Mouse (Mus musculus) thymus, postnatal 4 days (tissue): ENCODE data around the gene Trappc6a.
A peak's percentile ranks its signal among the peaks of the same experiment; 100 is the strongest.

Experiments
- DNase-seq: peaks from one replicate; pipeline ENCODE4 v3.0.0; 2021

Trappc6a gene

DNA sequence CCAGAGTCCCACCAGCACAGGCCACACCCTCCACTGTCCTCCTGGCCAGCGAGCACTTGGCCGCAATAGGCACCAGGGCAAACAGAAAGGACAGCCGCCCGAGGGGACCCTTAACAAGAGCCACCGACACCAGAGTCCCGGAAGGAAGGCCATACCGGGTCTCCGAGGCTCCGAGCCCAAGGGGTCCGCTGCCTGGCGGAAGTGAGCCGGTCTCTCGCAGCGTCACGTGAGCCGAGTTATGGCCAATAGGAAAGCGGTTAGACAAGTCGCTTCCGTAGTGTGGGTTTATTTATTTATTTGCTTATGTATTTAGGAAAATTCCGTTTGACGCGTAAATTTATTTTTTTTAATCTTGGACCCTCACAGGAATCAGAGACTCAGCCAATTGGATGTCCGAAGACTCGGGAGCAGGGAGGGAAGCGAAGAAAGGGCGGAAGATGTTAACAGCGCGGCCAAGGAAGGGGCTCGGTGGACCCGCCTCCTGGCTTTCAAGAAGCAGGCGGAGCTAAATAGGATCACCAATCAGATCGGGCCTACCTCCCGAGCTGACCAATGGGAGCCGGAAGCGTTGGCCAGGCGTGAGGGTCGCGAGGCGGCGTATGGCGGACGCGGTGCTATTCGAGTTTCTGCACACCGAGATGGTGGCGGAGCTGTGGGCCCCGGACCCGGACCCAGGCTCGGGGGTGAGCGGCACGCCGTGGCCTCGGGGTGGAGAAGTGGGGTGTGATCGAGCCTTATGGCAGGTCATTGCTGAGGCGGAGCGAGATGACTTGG lies at the start of gene Trappc6a, which contains the start of gene Bloc1s3:
Gene Trappc6a (plus strand): TSS at position 246 of the 774 bp plus-strand sequence.
Gene Bloc1s3 (minus strand): TSS at position 218 of the 774 bp plus-strand sequence.
- peak; percentile 93 for DNase-seq

DNA sequence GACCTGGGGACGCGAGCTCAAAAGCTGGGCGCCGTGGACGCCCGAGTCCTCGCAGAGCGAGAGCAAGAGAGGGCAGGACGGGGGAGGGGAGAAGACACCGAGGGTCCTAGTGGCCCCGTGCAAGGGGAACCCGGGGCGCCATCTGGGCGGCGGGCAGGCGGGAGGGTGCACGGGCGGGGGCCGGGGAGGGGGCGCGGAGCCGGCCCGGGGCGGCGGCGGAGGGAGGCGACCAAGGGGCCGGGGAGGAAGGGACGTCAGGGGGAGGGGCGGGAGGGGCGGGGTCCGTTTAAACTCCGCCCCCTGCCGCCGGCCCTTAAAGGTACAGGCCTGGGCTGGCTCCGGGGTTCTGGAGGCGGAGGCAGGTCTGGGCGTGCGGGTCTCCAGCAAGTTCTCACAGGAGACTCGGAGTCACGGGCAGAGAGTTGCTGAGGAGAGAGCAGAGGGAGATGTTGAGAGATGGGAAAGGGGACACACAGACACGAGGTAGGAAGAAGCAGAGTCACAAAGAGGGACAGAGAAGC lies 49.5 kb upstream of the Trappc6a start, which contains the start of gene Mark4:
Gene Mark4 (minus strand): TSS at position 231 of the 521 bp plus-strand sequence.
- peak; percentile 86 for DNase-seq

DNA sequence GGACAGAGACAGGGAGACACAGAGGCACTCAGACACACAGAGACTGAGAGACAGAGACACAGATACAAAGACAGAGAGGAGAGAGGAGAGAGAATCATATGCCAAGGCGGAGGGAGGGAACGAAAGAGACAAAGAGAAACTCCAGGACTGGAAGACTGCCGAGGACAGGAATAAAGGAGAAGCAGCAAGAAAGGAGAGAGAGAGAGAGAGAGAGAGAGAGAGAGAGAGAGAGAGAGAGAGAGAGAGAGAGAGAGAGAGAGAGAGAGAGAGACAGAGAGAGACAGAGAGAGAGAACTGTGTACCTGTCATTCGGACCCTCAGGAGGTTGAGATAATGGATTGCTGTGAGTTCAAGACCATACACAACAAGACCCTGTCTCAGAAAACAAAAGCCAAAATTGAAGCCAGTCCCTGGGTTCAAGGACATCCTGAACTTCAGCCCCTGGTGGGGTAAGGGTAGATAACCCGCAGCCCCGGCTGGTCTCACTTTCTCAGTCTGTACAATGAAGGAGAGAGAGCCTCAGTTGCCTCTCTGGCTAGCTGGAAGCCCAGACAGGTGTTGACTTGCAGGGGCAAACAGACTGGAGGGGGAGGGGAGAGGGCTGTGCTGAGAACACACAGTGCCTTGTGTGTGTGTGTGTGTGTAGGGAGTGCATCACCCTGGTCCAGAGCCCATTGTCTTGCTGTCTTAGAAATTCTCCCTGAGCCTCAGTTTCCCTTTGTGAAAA lies 48.9 kb upstream of the Trappc6a start:
- DNase-seq = peak; percentile 36

DNA sequence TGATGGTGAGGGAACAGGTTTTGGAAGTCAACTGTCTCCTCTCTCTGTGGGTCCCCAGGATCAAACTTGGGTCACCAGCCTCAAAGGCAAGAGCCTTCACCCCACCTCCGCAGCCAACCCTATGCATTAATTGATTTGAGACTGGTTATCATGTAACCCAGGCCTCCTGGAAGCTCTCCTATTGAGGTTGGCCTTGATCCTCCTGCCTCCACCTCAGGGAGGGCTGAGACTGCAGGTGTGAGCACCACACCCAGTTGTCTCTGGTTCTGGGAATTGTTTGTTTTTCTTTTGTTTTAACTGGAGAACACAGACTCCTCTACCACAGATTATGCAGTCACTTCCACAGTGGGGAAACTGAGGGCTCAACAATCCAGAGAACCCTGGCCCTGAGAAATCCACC lies 47.7 kb upstream of the Trappc6a start:
- DNase-seq = no peak

DNA sequence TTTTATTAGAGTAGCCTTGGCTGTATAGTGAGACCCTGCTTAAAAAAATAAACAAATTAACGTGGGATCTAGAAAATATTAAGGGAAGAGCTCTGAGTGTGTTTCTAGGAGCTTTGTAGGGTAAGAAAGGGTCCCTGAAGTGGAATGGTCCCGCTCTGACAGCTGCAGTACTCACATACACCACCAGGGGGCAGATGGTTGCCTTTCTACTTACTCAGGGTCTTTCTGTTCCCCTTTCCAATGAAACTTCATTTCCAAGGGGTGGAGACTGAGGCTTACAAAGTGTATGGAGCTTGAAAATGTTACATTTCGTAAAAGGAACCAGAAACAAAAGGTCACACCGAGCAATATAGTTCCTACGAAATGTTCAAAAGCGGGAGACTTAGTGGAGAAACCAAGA lies 46.7 kb upstream of the Trappc6a start:
- peak; percentile 82 for DNase-seq

DNA sequence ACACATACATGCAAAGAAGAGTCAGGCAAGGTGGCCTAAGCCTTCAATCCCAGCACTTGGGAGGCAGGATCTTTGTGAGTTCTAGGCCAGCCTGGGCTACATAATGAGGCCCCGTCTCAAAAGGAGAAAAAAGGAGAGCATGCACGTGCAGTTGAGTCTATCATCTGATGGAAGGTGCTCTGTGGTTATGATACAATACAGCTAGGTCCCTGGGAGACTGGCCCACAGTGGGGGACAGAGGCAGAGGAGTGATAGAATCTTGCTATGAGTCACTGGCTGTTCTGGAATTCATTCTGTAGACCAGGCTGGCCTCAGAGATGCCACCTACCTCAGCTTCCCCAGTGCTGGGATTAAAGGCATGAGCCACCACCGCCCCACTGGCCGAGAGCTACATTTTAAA lies 45.8 kb upstream of the Trappc6a start:
- no peak for DNase-seq

DNA sequence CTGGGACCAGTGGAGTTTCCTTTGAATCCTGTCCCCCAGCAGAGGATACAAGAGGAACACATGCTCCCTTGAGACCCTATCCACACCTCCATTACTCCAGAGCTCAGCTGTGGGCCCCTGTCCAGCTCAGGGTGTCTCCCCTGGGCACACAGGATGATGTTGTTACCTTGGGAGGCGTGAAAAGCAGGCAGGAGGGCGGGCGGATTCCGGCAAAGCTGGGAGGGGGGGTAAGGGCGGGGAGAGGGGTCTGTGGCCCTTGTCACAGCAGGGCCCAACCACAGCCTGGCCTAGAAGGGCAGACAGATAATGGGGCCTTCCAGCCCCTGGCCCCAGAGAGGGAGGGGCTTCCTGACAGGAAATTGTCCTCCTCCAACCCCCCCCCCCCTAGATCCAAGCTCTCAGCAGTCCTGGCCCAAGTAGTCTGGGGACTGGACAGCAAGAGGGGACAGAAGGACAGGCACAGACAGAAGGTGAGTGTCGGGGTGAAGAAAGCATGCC lies 45.3 kb upstream of the Trappc6a start, which contains the start of gene Exoc3l2:
Gene Exoc3l2 (plus strand): TSS at position 448 of the 498 bp plus-strand sequence.
- no peak for DNase-seq

DNA sequence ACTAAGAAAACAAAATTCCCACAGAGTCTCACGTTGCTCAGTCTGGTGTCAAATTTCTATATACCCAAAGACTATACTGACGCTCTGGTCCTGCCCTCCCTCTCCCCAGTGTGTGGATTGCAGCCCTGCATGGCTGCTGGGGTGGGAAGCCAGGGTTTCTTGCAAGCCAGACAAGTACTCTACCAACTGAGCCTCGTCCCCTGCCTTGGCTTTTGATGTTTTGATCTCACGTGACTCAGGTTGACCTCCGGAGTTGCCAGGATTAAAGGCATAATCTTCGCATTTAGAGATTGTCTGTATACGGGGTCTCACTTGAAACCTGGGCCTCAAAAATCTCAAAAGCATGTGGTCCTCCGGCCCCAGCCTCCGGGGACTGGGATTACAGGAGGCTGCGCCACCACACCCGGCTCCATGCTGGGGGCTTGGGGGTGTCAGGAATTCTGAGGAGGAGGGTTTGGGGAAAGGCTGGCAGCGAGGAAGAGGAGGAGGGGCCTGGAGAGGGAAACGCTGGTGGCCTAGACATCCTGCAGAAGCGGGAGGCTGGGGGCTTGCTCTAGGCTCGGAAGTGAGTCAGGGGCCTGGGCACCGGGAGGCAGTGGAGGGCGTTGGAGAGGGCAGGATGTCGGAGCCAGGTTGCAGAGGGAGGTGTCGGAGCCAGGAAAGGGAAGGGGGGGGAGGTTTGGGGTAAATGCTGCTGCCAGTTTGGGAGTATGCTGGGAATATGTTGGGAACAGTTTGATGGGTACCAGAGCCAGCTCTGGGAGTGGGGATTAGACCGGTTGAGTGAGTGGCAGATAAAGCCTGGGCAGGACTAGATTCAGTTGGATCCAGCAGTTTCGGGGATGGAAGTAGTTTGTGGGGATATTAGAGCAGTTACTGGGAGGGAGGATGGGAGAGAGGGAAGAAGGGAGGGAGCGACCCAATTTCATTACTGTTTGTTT lies 43.6 kb upstream of the Trappc6a start:
- no peak for DNase-seq

DNA sequence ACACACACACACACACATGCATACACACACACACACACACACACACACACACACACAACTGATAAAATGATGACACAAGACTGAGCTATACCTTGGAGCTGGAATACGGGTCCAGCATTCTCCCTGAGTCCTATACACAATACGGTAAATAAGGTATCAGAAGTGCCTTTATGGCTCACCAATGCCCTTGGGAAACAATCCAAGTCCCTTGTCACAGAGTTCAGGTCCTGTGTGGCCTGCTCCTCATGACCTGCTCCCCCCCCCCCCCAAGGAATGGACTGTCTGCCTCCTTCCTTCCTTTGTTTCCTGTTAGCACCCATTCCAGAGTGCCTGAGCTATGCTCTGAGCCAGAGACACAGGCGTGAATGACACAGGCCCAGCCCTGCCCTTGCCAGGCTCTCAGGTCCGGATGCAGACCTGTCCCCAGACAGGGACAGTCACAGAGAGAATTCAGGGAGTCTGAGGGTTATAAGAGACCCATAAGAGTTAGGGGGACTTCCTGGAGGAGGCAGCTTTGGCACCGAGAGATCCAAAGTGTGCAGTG lies 41.5 kb upstream of the Trappc6a start:
- no peak for DNase-seq

DNA sequence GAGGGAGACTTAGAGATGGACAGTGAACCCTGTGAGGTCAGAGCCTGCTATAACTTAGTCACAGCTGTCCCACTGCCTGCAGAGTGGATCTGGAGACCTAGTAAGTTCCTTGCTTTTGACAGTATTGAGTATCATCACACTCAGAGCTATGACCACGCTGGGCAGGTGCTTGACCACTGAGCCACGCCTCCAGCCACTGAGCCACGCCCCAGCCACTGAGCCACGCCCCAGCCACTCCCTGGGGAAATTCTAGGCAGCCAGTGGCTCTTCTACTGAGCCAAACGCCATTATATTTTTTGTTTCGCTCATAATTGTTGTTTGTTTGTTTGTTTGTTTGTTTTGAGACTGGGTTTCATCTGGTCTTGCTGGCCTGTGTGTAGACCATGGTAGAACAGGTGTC lies 40.6 kb upstream of the Trappc6a start:
- DNase-seq = no peak

DNA sequence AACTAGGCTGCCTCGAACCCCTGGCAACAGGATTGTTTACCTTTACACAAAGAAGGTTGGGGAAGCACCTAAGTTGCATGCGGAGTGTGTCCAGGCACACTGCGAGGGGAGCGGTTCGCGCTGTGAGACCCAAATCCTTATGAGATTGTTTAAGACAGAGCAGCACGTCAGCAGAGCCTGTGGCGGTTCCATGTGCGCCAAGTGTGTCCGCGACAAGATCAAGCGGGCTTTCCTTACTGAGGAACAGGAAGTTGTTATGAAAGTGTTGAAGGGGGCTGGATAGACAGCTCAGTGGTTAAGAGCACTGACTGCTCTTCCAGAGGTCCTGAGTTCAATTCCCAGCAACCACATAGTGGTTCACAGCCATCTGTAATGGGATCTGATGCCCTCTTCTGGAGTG lies 39.9 kb upstream of the Trappc6a start:
- DNase-seq = no peak

DNA sequence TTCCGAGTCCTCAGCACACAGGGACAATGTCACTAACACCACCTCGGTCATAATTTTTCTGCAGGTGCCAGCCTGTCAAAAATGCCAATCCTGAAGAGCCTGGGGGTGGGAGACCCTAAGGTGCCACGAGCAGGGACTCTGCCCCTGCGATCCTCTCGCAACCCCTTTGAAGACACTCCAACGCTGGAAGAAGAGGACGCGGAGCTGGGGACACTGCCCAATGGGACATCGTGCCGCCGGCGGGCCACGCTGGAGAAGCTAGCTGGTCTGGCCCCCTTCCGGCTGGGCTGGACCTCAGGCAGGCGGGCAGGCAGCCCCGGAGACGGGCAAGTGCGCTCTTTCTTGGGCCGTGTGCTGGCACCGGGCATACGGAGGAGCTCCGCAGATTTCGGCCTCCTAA lies 38.8 kb upstream of the Trappc6a start:
- no peak for DNase-seq

DNA sequence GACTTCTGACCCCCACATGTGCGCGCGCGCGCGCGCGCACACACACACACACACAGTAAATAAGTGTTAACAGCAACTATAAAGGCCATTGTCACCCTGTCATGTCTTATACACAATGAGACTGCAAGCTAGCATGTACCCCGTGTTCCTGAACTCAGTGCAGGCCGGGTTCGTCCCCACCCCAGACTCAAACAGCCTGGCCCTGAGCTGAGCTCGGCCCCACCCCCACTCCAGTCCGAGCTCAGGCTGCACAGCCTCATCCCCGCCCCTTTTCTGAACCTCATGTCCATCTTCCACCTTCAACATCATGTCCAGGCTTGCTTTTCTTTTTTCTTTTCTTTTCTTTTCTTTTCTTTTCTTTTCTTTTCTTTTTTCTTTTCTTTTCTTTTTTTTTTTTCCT lies 37.9 kb upstream of the Trappc6a start:
- DNase-seq = no peak

DNA sequence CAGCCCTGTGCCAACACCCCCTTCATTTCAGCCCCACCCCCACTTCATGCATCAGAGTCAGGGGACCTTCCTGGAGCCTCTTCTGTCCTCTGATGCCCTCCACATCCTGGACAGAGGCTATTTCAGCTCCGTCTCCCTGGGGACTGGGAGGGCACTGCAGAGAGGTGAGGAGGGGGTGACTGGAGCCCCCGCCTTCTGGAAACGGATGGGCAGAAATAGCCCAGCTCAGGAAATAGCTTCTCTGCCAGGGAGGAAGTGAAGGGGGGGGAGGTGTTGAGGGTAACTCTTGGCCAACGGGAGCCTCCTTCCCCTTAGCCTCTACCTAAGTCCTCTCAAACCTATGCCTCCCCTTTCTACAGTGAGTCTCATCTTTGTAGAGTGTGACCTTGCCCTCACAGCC lies 35.8 kb upstream of the Trappc6a start:
- DNase-seq = no peak

DNA sequence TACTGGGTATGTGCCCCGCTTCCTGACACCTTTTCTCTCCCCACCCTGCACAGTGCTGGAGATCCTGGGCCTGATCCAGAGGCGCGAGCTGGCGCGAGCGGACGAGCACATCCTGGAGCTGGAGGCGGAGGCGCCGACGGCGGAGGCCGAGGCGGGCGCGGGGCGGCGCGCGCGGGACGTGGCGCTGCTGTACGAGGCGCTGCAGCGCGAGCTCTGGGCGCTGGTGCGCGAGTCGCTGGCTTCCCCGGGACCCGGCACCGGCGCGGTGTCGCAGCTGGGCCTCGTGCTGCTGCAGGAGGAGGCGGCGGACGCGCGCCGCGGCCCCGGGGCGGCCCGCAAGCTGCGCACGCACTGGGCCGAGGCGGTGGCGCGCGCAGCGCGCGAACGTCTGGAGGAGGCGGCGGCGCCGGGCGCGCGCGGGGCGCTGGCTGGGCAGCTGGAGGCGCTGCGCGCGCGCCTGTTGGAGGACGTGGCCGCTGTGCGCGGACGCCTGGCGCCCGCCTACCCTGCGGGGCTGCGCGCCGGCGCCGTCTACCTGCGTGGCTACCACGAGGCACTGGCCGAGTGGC lies 34.2 kb upstream of the Trappc6a start:
- DNase-seq = peak; percentile 78

DNA sequence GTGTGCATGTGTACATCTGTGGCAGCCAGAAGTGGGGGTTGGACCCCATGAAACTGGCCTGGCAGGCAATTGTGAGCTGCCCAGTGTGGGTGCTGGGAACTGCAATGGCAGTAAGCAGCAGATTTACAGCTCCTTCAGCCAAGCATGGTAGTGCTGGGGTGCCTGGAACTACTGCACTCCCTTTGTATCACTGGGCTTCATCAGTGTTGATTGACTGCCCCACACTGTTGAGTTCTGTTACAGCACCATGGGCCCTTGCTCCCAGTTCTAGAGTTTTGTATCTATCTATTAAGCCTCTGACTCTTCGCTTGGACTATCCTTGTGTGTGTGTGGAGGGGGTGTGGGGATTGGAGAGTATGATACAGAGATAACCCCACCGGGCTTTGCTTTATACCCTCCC lies 31.1 kb upstream of the Trappc6a start:
- no peak for DNase-seq

DNA sequence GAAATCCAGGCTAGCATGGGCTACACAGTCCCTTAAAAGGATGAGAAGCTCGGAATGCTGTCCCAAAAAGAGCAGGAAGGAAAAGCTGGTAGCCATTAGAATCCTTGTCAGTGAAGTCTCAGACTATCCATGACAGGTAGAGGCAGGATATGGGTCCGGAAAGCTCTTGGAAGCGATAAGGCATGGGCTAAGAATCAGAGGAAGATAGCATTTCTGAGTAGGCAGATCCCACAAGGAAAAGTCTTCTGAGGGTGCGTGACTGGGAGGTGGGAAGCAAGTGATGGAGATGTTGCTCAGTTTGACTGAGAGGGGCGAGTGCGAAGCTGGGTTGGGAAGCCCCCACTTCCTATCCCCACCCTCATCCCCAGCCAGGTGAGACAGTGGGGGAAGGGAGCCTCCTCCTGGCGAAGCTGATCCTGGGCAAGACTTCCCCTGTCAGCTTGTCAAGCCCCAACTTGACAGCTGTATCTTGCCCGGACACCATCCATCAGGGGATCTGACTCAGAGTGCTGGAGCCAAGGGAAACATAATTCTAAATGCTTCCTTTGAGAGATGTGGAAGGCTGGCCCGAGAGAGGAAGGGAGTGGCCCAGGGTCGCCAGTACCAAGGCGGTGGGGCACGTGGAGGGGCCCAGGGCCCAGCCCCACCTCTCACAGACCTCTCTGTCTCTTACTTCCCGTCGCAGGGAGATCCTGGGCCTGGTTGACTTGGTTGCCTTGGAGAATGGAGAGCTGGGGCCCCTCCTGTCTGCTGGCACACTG lies 30.4 kb upstream of the Trappc6a start:
- no peak for DNase-seq

DNA sequence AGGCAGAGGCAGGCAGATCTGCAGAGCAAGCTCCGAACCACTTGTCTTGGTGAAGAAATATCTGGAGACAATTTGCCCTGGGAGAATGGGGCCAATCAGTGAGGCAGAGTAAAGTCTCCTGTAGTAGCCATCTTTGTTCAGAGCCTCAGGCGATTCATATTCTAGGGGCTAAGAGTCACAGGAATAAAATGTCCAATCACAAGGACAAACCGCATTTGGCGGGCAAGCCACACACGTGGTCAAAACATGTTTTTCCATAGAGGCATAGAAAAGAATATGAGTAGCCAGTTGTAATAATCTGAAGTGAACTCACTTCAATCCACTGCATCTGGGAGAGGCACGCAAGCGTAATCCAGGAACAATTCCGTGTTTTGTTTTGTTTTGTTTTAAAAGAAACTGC lies 24.9 kb upstream of the Trappc6a start:
- DNase-seq = no peak

DNA sequence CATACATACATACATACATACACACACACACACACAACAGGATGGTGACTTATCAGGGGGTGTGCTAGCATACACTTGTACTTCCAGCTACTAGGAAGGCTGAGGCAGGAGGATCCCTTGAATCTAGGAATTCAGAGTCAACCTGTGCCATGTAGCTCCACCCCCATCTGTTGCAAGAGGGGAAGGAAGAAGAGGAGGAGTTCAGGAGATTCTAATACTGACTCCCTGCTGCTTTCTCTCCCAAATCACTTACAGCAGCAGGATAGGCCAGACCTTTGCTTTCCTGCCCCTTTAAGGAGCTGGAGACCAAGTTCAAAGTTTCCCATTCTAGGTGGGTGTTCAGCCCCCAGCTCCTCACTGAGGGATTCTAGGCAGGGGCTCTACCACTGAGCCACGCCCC lies 22.7 kb upstream of the Trappc6a start:
- no peak for DNase-seq

DNA sequence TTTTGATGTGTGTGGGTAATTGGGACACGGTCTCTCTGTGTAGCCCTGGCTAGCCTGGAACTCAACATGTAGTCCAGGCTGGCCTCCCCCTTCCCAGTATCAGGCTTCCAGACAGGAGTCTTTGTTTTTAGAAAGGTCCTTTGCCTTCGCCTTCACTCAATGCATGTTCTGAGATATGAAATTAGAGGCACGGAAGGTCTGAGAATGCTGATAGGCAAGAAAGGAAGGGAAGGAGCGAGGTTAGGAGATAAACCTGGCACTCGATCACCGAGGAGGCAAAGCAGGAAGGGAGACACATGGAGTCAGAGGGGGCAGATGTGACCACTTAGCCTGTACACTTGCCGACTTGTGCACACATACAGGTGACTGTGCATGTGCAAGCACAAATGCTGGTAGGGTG lies 21.6 kb upstream of the Trappc6a start:
- DNase-seq = no peak

DNA sequence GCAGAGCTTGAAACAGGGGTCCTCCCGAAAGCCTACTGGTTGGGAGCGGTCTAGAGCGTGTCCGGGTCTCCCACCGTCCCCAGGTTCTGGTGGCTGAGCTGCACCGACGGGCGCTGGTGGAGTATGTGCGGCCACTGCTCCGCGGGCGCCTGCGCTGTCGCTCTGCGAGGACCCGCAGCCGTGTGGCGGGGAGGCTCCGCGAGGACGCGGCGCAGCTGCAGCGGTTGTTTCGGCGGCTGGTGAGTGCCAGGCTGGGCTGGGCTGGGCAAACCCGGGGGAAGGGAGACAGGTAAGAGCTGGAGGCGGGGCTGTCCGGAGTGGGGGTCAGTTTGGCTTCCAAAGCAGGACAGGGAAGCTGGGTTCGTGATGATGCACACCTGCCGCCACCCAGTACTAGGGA lies 18.7 kb upstream of the Trappc6a start:
- no peak for DNase-seq
